Mouse (Mus musculus) cortical plate, adult 2 months (tissue): ENCODE measurements at regions not wholly inside any gene's neighbourhood (a gene's known extent, or its start where the extent isn't known, plus 50 kb on each side); places are given as distances from the start of the nearest gene placed in this dataset.

Source experiments
- CTCF ChIP-seq: fragments of 200-500 bp; IDR thresholded peaks from 2 replicates; pipeline ENCODE4 v1.5.1; 2011; ENCODE audit warnings: mild to moderate bottlenecking, control low read depth, low read length; ENCODE audit not compliant: insufficient read depth; ENCODE audit errors: extremely low read depth
- POLR2A ChIP-seq: fragments of 200-500 bp; IDR thresholded peaks from 2 replicates; pipeline ENCODE4 v1.6.1; 2011; ENCODE audit warnings: mild to moderate bottlenecking, low read length, control low read depth; ENCODE audit not compliant: insufficient read depth; ENCODE audit errors: extremely low read depth

GRCm38 (mm10) chrX:99330386-99330785, 140.7 kb downstream of the Pja1 start:
- TF ChIP-seq POLR2A (no peak), CTCF (no peak)
